Mouse (Mus musculus) bone marrow macrophage, adult 2 months (primary cell): Measurements from ENCODE around the gene Naa60.

ENCODE experiments used
- CTCF ChIP-seq: IDR thresholded peaks from 2 replicates; pipeline ENCODE4 v1.5.1; 2012; ENCODE audit warnings: low read depth, mild to moderate bottlenecking, low read length, moderate library complexity
- POLR2A ChIP-seq: IDR thresholded peaks from 2 replicates; pipeline ENCODE4 v1.6.1; 2012; ENCODE audit warnings: mild to moderate bottlenecking, low read depth, low read length, borderline replicate concordance

GRCm38 (mm10) chr16:3854437-3855182 lies 17.6 kb upstream of the Naa60 start:
- TF ChIP-seq POLR2A (no peak), CTCF (no peak)
